28 mouse cellular contexts compared by ENCODE assay signal in the genomic region with DNA sequence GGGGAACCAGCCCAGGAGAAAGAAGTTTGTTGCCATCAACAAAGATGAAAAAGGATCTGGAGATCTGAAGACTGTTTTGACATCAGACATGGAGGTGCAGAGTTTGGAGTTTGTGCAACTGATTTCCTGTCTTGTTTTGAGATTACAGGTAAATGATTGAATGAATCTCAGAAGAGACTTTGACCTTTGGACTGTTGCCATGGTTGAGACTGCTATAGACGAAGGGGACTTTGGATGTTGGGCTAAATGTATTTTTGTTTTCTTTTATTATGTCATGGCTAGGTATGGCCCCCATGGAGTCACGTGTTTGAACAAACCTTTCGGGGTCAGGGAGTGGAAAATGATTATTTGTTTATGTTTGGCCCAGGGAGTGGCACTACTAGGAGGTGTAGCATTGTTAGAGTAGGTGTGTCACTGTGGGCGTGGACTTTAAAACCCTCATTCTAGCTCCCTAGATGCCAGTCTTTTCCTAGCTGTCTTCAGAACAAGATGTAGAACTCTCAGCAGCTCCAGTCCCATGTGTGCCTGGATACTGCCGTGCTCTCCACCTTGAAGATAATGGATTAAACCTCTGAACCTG.
DNase-seq lines count a peak whose midpoint lies in the region; ATAC-seq and TF ChIP-seq lines count a peak whose summit lies in the region.
"Had no signal": no experiment of that assay in that cellular context is flagged by ENCODE, and none has a peak within 500 bp of the region (broad histone marks: within the 10 kb centered on the region; RNA-seq: fewer than 3 reads in every experiment).

No protein-coding gene starts in this region.

- no peak for TF ChIP-seq CTCF in liver, adult 2 months (IDR thresholded peaks at IDR 0.05; ENCODE audit: low read depth, low read length)

- no peaks in the 10 kb centered on the region for H3K9me3 ChIP-seq in kidney, embryonic 16.5 days (ENCODE audit: low read length)
- H3K9me3 ChIP-seq in liver, embryonic 11.5 days (ENCODE audit: control insufficient read depth, low read length), result no peaks in the 10 kb centered on the region
- H3K9me3 ChIP-seq in intestine, embryonic 15.5 days, result no peaks in the 10 kb centered on the region
- H3K9me3 ChIP-seq: embryonic facial prominence, embryonic 12.5 days; heart, embryonic 12.5 days; hindbrain, embryonic 13.5 days; limb, embryonic 13.5 days; megakaryocyte, embryonic 14.5 days; midbrain, embryonic 12.5 days had no signal

- H3K36me3 ChIP-seq in kidney, embryonic 16.5 days (ENCODE audit: insufficient read depth, low read length), result no peaks in the 10 kb centered on the region
- H3K36me3 ChIP-seq in liver, adult 2 months (ENCODE audit: control insufficient read depth, insufficient read depth, low read length), result no peaks in the 10 kb centered on the region
- no peaks in the 10 kb centered on the region for H3K36me3 ChIP-seq in liver, embryonic 11.5 days (ENCODE audit: control insufficient read depth, insufficient read depth, low read length)
- H3K36me3 ChIP-seq in intestine, embryonic 15.5 days, result no peaks in the 10 kb centered on the region
- H3K36me3 ChIP-seq: embryonic facial prominence, embryonic 12.5 days; G1E; heart, embryonic 12.5 days; hindbrain, embryonic 13.5 days; limb, embryonic 13.5 days; midbrain, embryonic 12.5 days had no signal

- H3K9ac ChIP-seq in kidney, embryonic 16.5 days (replicated peaks; ENCODE audit: low read length), result no peak overlapping the region
- no peak overlapping the region for H3K9ac ChIP-seq in liver, adult 2 months (ENCODE audit: low read depth, low read length)
- H3K9ac ChIP-seq in liver, embryonic 11.5 days (ENCODE audit: low read depth, low read length), result no peak overlapping the region
- no peak overlapping the region for H3K9ac ChIP-seq in intestine, embryonic 15.5 days
- H3K9ac ChIP-seq: embryonic facial prominence, embryonic 12.5 days; heart, embryonic 12.5 days; hindbrain, embryonic 13.5 days; limb, embryonic 13.5 days; midbrain, embryonic 12.5 days had no signal

- 78% methylated on average over 5 of the region's 5 CpGs for WGBS in kidney, embryonic 16.5 days
- 43% methylated on average over 5 of the region's 5 CpGs for WGBS in liver, adult 2 months
- 60% methylated on average over 5 of the region's 5 CpGs for WGBS in liver, embryonic 11.5 days
- 74% methylated on average over 5 of the region's 5 CpGs for WGBS in intestine, embryonic 15.5 days

- peak; percentile 1 for DNase-seq in kidney, adult 11 months
- peak; percentile 68 for DNase-seq in liver, adult 2 months (ENCODE audit: extremely low read depth, low read depth, low spot score)
- DNase-seq in liver, embryonic 11.5 days (ENCODE audit: low spot score), result no peak
- peak; percentile 7 for DNase-seq in yolk sac, embryonic 10.5 days (ENCODE audit: low spot score)
- no peak for DNase-seq in embryo, embryonic 10 days (ENCODE audit: low spot score)
- DNase-seq: adrenal gland, adult 8-10 months; cerebellum, adult 8-10 months; cerebellum, postnatal 36 days; embryo, embryonic 11 days; gastrocnemius, postnatal 25 days; heart, adult 18-20 months; heart, postnatal 4 days; kidney, postnatal 25 days; lung, adult 18-20 months; lung, postnatal 4 days; thymus, postnatal 14 days had no signal

- no peak for TF ChIP-seq POLR2A in liver, adult 2 months (IDR thresholded peaks at IDR 0.05; ENCODE audit: extremely low read depth, insufficient read depth, low read length)

- H3K27ac ChIP-seq in kidney, embryonic 16.5 days (ENCODE audit: low read length), result no peak overlapping the region
- no peak overlapping the region for H3K27ac ChIP-seq in liver, adult 2 months (replicated peaks; ENCODE audit: insufficient read depth, low read depth, low read length)
- H3K27ac ChIP-seq in liver, embryonic 11.5 days (ENCODE audit: low read depth, low read length), result no peak overlapping the region
- no peak overlapping the region for H3K27ac ChIP-seq in intestine, embryonic 15.5 days
- H3K27ac ChIP-seq: embryonic facial prominence, embryonic 12.5 days; hindbrain, embryonic 13.5 days; layer of hippocampus, adult 2 months; limb, embryonic 13.5 days; midbrain, embryonic 12.5 days had no signal

- ATAC-seq in kidney, embryonic 16.5 days (ENCODE audit: low FRiP score, low TSS enrichment), result no peak
- no peak for ATAC-seq in liver, embryonic 11.5 days (replicated peaks; ENCODE audit: low FRiP score)
- peak; percentile 84 for ATAC-seq in intestine, embryonic 15.5 days
- ATAC-seq: forebrain, embryonic 14.5 days; lung, postnatal 0 days had no signal

- no peaks in the 10 kb centered on the region for H3K4me1 ChIP-seq in kidney, embryonic 16.5 days (ENCODE audit: insufficient read depth, low read length)
- H3K4me1 ChIP-seq in liver, adult 2 months (ENCODE audit: control insufficient read depth, insufficient read depth, low read length), result no peaks in the 10 kb centered on the region
- no peaks in the 10 kb centered on the region for H3K4me1 ChIP-seq in liver, embryonic 11.5 days (replicated peaks; ENCODE audit: control insufficient read depth, insufficient read depth, low read length)
- H3K4me1 ChIP-seq in intestine, embryonic 15.5 days (replicated peaks), result no peaks in the 10 kb centered on the region
- H3K4me1 ChIP-seq: embryonic facial prominence, embryonic 12.5 days; heart, embryonic 12.5 days; hindbrain, embryonic 13.5 days; limb, embryonic 13.5 days; megakaryocyte, embryonic 14.5 days; midbrain, embryonic 12.5 days had no signal

- H3K4me2 ChIP-seq in kidney, embryonic 16.5 days (replicated peaks; ENCODE audit: low read depth, low read length), result no peak overlapping the region
- H3K4me2 ChIP-seq in liver, embryonic 11.5 days, result no peak overlapping the region
- H3K4me2 ChIP-seq in intestine, embryonic 15.5 days (replicated peaks), result no peak overlapping the region
- H3K4me2 ChIP-seq: embryonic facial prominence, embryonic 12.5 days; heart, embryonic 12.5 days; hindbrain, embryonic 13.5 days; limb, embryonic 13.5 days; midbrain, embryonic 12.5 days had no signal

- H3K4me3 ChIP-seq in kidney, embryonic 16.5 days (ENCODE audit: low read length), result no peak overlapping the region
- H3K4me3 ChIP-seq in liver, adult 2 months (ENCODE audit: insufficient read depth, low read depth, low read length), result no peak overlapping the region
- no peak overlapping the region for H3K4me3 ChIP-seq in liver, embryonic 11.5 days (ENCODE audit: low read depth, low read length)
- no peak overlapping the region for H3K4me3 ChIP-seq in intestine, embryonic 15.5 days (replicated peaks)
- H3K4me3 ChIP-seq: embryonic facial prominence, embryonic 12.5 days; heart, embryonic 12.5 days; hindbrain, embryonic 13.5 days; layer of hippocampus, adult 2 months; limb, embryonic 13.5 days; megakaryocyte, embryonic 14.5 days; midbrain, embryonic 12.5 days had no signal

- H3K27me3 ChIP-seq in kidney, embryonic 16.5 days (ENCODE audit: insufficient read depth, low read length), result no peaks in the 10 kb centered on the region
- no peaks in the 10 kb centered on the region for H3K27me3 ChIP-seq in liver, adult 2 months (ENCODE audit: control insufficient read depth, insufficient read depth, low read length)
- no peaks in the 10 kb centered on the region for H3K27me3 ChIP-seq in liver, embryonic 11.5 days (replicated peaks; ENCODE audit: control insufficient read depth, insufficient read depth, low read length)
- no peaks in the 10 kb centered on the region for H3K27me3 ChIP-seq in intestine, embryonic 15.5 days (replicated peaks)
- H3K27me3 ChIP-seq: embryonic facial prominence, embryonic 12.5 days; heart, embryonic 12.5 days; hindbrain, embryonic 13.5 days; limb, embryonic 13.5 days; megakaryocyte, embryonic 14.5 days; midbrain, embryonic 12.5 days had no signal

- no peaks in the 10 kb centered on the region for H3K79me2 ChIP-seq in liver, adult 2 months (ENCODE audit: control insufficient read depth, insufficient read depth, low read length)

Comparison
In these comparisons a context has a peak if more than half of its experiments do, and no peak if none do; other contexts are left out.
1. DNase-seq: peak in kidney, adult 11 months (single experiment), liver, adult 2 months (single experiment) and yolk sac, embryonic 10.5 days (single experiment); none in liver, embryonic 11.5 days (single experiment) and embryo, embryonic 10 days (single experiment).